11 mouse cellular contexts compared by ENCODE assay signal in genomic region chr11:109627648-109628047, GRCm38 (mm10). TPM values are rescaled to one million over a fixed set of nuclear protein-coding genes. Genes with fewer than 3 reads are reported as not detected.
DNase-seq lines count a peak whose midpoint lies in the region; ATAC-seq and TF ChIP-seq lines count a peak whose summit lies in the region.
"Had no signal": no experiment of that assay in that cellular context is flagged by ENCODE, and none has a peak within 500 bp of the region (broad histone marks: within the 10 kb centered on the region; RNA-seq: fewer than 3 reads in every experiment).

No protein-coding gene starts in this region.

- TF ChIP-seq CTCF in heart, adult 2 months (IDR thresholded peaks at IDR 0.05), result peak; percentile 61
- TF ChIP-seq CTCF in liver, adult 2 months (IDR thresholded peaks at IDR 0.05; ENCODE audit: low read depth, low read length), result peak; percentile 28; the same call in 1 of the 2 replicates
- 0 out of 2 replicates have a peak, but pooled peaks have one; percentile 3 for TF ChIP-seq CTCF in G1E (IDR thresholded peaks at IDR 0.05; ENCODE audit: low read depth, low read length)

- H3K4me3 ChIP-seq in heart, adult 2 months, result no peak overlapping the region
- no peak overlapping the region for H3K4me3 ChIP-seq in liver, adult 2 months (ENCODE audit: insufficient read depth, low read depth, low read length)
- no peak overlapping the region for H3K4me3 ChIP-seq in liver, embryonic 11.5 days (ENCODE audit: low read depth, low read length)
- no peak overlapping the region for H3K4me3 ChIP-seq in G1E (ENCODE audit: low read depth, low read length)
- H3K4me3 ChIP-seq in limb, embryonic 10.5 days, result no peak overlapping the region
- H3K4me3 ChIP-seq: midbrain, embryonic 13.5 days had no signal

- no peaks in the 10 kb centered on the region for H3K36me3 ChIP-seq in heart, adult 2 months (ENCODE audit: control insufficient read depth, insufficient read depth, low read length)
- no peaks in the 10 kb centered on the region for H3K36me3 ChIP-seq in liver, adult 2 months (ENCODE audit: control insufficient read depth, insufficient read depth, low read length)
- no peaks in the 10 kb centered on the region for H3K36me3 ChIP-seq in liver, embryonic 11.5 days (ENCODE audit: control insufficient read depth, insufficient read depth, low read length)
- H3K36me3 ChIP-seq in G1E (replicated peaks), result no peaks in the 10 kb centered on the region
- no peaks in the 10 kb centered on the region for H3K36me3 ChIP-seq in limb, embryonic 10.5 days
- H3K36me3 ChIP-seq: midbrain, embryonic 13.5 days had no signal

- H3K79me2 ChIP-seq in heart, adult 2 months (replicated peaks; ENCODE audit: control insufficient read depth, insufficient read depth, low read length), result no peaks in the 10 kb centered on the region
- H3K79me2 ChIP-seq in liver, adult 2 months (ENCODE audit: control insufficient read depth, insufficient read depth, low read length), result no peaks in the 10 kb centered on the region

- DNase-seq in heart, adult 2 months, result no peak
- DNase-seq in heart, adult 9 months (ENCODE audit: low spot score in 2 of 2), result no peak
- DNase-seq in liver, adult 2 months (ENCODE audit: extremely low read depth, low read depth, low spot score), result no peak
- DNase-seq in liver, embryonic 11.5 days (ENCODE audit: low spot score), result no peak
- no peak for DNase-seq in G1E (ENCODE audit: low spot score)
- no peak for DNase-seq in limb, embryonic 10.5 days (ENCODE audit: low spot score)
- no peak for DNase-seq in ovary, postnatal 36 days (ENCODE audit: low spot score)
- DNase-seq: kidney, adult 11 months; left cerebral cortex, postnatal 4 days had no signal

- intact Hi-C loops in heart, adult 2 months (cut with DNase I), result no loop called here

- 90% methylated on average over 4 of the region's 4 CpGs for WGBS in heart, adult 2 months
- WGBS in liver, adult 2 months, result 92% methylated on average over 4 of the region's 4 CpGs
- 81% methylated on average over 4 of the region's 4 CpGs for WGBS in liver, embryonic 11.5 days
- WGBS in limb, embryonic 10.5 days, result 90% methylated on average over 4 of the region's 4 CpGs

- no peak for ATAC-seq in liver, embryonic 11.5 days (replicated peaks; ENCODE audit: low FRiP score)
- no peak for ATAC-seq in G1E (ENCODE audit: extremely low read depth, insufficient number of reproducible peaks, low FRiP score, poor library complexity, severe bottlenecking)
- ATAC-seq in megakaryocyte-erythroid progenitor cell, adult 5-6 weeks (replicated peaks; ENCODE audit: low FRiP score, low TSS enrichment, poor library complexity, severe bottlenecking), result peak; percentile 54
- ATAC-seq: midbrain, embryonic 13.5 days had no signal

- no peak overlapping the region for H3K4me2 ChIP-seq in liver, embryonic 11.5 days
- H3K4me2 ChIP-seq: midbrain, embryonic 13.5 days had no signal

- TF ChIP-seq POLR2A in heart, adult 2 months (IDR thresholded peaks at IDR 0.05; ENCODE audit: insufficient read depth, low read depth, low read length), result no peak
- no peak for TF ChIP-seq POLR2A in liver, adult 2 months (IDR thresholded peaks at IDR 0.05; ENCODE audit: extremely low read depth, insufficient read depth, low read length)

- TF ChIP-seq EP300 in heart, adult 2 months (IDR thresholded peaks at IDR 0.05; ENCODE audit: insufficient read depth, low read depth, low read length), result no peak

- H3K27me3 ChIP-seq in heart, adult 2 months (ENCODE audit: control insufficient read depth, insufficient read depth, low read length), result no peaks in the 10 kb centered on the region
- no peaks in the 10 kb centered on the region for H3K27me3 ChIP-seq in liver, adult 2 months (ENCODE audit: control insufficient read depth, insufficient read depth, low read length)
- H3K27me3 ChIP-seq in liver, embryonic 11.5 days (replicated peaks; ENCODE audit: control insufficient read depth, insufficient read depth, low read length), result no peaks in the 10 kb centered on the region
- H3K27me3 ChIP-seq in G1E (ENCODE audit: insufficient read depth, low read length), result peaks cover under 1% of the 10 kb centered on the region; the same call in 1 of the 2 replicates
- H3K27me3 ChIP-seq in limb, embryonic 10.5 days (ENCODE audit: low read depth, poor library complexity, severe bottlenecking), result no peaks in the 10 kb centered on the region
- H3K27me3 ChIP-seq: midbrain, embryonic 13.5 days had no signal

- peaks cover 3% of the 10 kb centered on the region; the same call in 1 of the 2 replicates for H3K4me1 ChIP-seq in heart, adult 2 months (ENCODE audit: control insufficient read depth, insufficient read depth, low read length)
- H3K4me1 ChIP-seq in liver, adult 2 months (ENCODE audit: control insufficient read depth, insufficient read depth, low read length), result no peaks in the 10 kb centered on the region
- peaks cover 5% of the 10 kb centered on the region; the same call in 1 of the 2 replicates for H3K4me1 ChIP-seq in liver, embryonic 11.5 days (replicated peaks; ENCODE audit: control insufficient read depth, insufficient read depth, low read length)
- peaks cover 16% of the 10 kb centered on the region for H3K4me1 ChIP-seq in G1E (ENCODE audit: insufficient read depth, low read depth, low read length)
- H3K4me1 ChIP-seq in limb, embryonic 10.5 days, result peaks cover 8% of the 10 kb centered on the region

- no peaks in the 10 kb centered on the region for H3K9me3 ChIP-seq in liver, embryonic 11.5 days (ENCODE audit: control insufficient read depth, low read length)
- H3K9me3 ChIP-seq in G1E (replicated peaks), result 0 out of 2 replicates have a peak, but pooled peaks cover 2% of the 10 kb centered on the region
- H3K9me3 ChIP-seq in limb, embryonic 10.5 days (replicated peaks), result no peaks in the 10 kb centered on the region
- H3K9me3 ChIP-seq: midbrain, embryonic 13.5 days had no signal

- H3K9ac ChIP-seq in heart, adult 2 months (ENCODE audit: low read depth, low read length), result no peak overlapping the region
- no peak overlapping the region for H3K9ac ChIP-seq in liver, adult 2 months (ENCODE audit: low read depth, low read length)
- H3K9ac ChIP-seq in liver, embryonic 11.5 days (ENCODE audit: low read depth, low read length), result no peak overlapping the region
- H3K9ac ChIP-seq: midbrain, embryonic 13.5 days had no signal

- H3K27ac ChIP-seq in heart, adult 2 months, result no peak overlapping the region; the same call in 1 of the 2 replicates
- no peak overlapping the region for H3K27ac ChIP-seq in liver, adult 2 months (replicated peaks; ENCODE audit: insufficient read depth, low read depth, low read length)
- no peak overlapping the region for H3K27ac ChIP-seq in liver, embryonic 11.5 days (ENCODE audit: low read depth, low read length)
- H3K27ac ChIP-seq in limb, embryonic 10.5 days, result no peak overlapping the region
- H3K27ac ChIP-seq: midbrain, embryonic 13.5 days had no signal

RNA-seq across cellular contexts. Expression of gene Wipi1, which starts 15.9 kb away (rescaled TPM):
- total RNA-seq in heart, adult 2 months (2021), result 100 to 1,000 TPM in 1 of 2 experiments, 10 to 100 TPM in 1; 92.3 to 110 TPM
- polyA plus RNA-seq in heart, adult 2 months (2012; rRNA removed), result 74.6 and 85.7 TPM in 2 replicates
- total RNA-seq in liver, adult 2 months (2014; rRNA removed), result 8.5 and 8.8 TPM in 2 replicates
- polyA plus RNA-seq in liver, adult 2 months (2012; rRNA removed), result 6.4 and 7.3 TPM in 2 replicates
- 18.9 and 21.8 TPM in 2 replicates for polyA plus RNA-seq in liver, embryonic 11.5 days (2014; fragmentation: Nextera tagmentation; extraction: Ambion mirVana)
- 14.0 and 15.0 TPM in 2 replicates for total RNA-seq in G1E (2014; fragmentation: Nextera tagmentation)
- total RNA-seq in G1E (2017), result 4.8 and 5.0 TPM in 2 replicates
- polyA plus RNA-seq in G1E (2012), result 12.6 and 15.4 TPM in 2 replicates
- total RNA-seq in megakaryocyte-erythroid progenitor cell, adult 5-6 weeks (2014; fragmentation: Nextera tagmentation), result 21.2 and 30.6 TPM in 2 replicates
- 5.9 and 9.0 TPM in 2 replicates for total RNA-seq in megakaryocyte-erythroid progenitor cell, adult 5-6 weeks (2017)
- 33.3 and 42.3 TPM in 2 replicates for polyA plus RNA-seq in limb, embryonic 10.5 days (2016; fragmentation: Nextera tagmentation; extraction: Ambion mirVana)

RNA-seq across cellular contexts. Expression of gene Prkar1a, which starts 21.6 kb away (rescaled TPM):
- 100 to 1,000 TPM; 363 to 378 TPM for total RNA-seq in heart, adult 2 months (2021)
- polyA plus RNA-seq in heart, adult 2 months (2012; rRNA removed), result 169 and 248 TPM in 2 replicates
- total RNA-seq in liver, adult 2 months (2014; rRNA removed), result 47.2 and 56.4 TPM in 2 replicates
- polyA plus RNA-seq in liver, adult 2 months (2012; rRNA removed), result 51.1 and 59.9 TPM in 2 replicates
- polyA plus RNA-seq in liver, embryonic 11.5 days (2014; fragmentation: Nextera tagmentation; extraction: Ambion mirVana), result 261 and 285 TPM in 2 replicates
- total RNA-seq in G1E (2014; fragmentation: Nextera tagmentation) (116 and 134 TPM in 2 replicates), G1E (2017) (83.6 and 85.6 TPM in 2 replicates)
- polyA plus RNA-seq in G1E (2012), result 74.6 and 74.8 TPM in 2 replicates
- 93.1 and 106 TPM in 2 replicates for total RNA-seq in megakaryocyte-erythroid progenitor cell, adult 5-6 weeks (2014; fragmentation: Nextera tagmentation)
- 72.0 and 76.5 TPM in 2 replicates for total RNA-seq in megakaryocyte-erythroid progenitor cell, adult 5-6 weeks (2017)
- polyA plus RNA-seq in limb, embryonic 10.5 days (2016; fragmentation: Nextera tagmentation; extraction: Ambion mirVana), result 290 and 338 TPM in 2 replicates

Comparison
In these comparisons a context has a peak if more than half of its experiments do, and no peak if none do; other contexts are left out.
1. CTCF ChIP-seq: peak in every context shown above with its lines; median percentile 61 in heart, adult 2 months; 28 in liver, adult 2 months; 3 in G1E.